Mouse (Mus musculus) ES-CJ7 (cell line): ENCODE measurements around the gene Otud7b.

Experiments
- DNase-seq: peaks from one replicate; pipeline ENCODE4 v3.0.0; 2011; ENCODE audit warnings: low read depth, low spot score

Gene Otud7b

DNA sequence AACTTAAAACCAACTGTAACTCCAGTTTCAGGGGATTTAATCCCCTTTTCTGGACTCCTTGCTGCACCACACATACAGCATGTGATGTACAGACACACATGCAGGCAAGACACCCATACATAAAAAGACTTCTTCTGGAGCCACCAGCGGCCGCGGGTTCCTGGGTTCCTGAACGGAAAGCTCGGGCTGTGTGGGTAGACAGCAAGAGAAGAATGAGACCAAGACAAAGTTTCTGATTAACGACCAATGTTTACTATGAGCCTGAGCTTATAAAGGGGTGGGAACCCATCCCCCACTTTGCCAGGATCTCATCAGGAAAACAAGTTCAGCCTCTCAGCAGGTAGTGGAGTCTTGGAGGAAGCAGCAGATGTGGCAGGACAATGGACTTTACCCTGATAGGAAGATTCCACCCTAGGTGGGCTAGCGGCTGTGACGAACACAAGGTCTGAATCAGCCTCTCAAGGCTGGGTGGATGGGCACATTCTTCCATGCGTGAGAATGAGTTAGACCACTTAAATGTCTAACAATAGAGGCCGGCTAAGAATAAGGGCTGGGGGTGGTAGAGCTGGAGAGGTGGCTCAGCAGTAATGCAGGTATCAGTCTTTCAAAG, 20.1 kb upstream of the Otud7b start:
- DNase-seq = peak; percentile 94

DNA sequence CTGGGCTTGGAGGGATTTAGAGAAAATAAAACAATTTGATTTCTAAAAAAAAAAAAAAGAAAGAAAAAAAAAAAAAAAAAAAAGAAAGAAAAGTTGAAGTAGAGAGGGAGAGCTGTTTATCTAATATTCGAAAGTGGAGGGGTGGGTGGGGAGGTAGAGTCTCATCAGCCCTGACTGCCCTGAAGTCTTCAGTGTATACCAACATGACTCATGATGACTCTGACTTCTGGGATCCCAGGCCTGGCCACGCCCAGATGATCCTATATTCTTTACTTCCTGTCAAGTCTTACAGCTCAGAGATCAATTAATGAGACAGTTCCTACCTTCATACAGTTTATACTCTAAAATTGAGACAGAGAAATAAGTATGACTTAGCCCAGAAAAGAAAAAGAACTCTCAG, 17.1 kb upstream of the Otud7b start:
- DNase-seq = no peak

DNA sequence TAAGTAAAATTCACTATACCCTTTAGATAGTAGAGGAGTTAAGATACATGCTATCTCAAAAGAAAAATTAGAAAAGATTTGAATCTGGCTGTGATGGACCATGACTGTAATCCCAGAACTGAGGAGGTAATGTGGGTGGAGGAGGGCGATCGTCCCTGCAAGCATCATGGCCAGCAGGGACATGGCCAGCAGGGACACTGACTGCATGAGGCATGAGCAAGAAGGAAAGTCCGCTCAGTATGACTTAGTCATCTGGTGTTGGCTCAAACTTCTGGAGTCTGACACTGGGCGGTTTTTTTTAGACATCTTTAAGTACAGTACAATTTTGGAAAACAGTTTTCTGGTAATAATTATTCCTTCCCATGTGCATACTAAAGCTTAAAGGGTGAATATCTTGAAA, 16.5 kb upstream of the Otud7b start:
- no peak for DNase-seq

DNA sequence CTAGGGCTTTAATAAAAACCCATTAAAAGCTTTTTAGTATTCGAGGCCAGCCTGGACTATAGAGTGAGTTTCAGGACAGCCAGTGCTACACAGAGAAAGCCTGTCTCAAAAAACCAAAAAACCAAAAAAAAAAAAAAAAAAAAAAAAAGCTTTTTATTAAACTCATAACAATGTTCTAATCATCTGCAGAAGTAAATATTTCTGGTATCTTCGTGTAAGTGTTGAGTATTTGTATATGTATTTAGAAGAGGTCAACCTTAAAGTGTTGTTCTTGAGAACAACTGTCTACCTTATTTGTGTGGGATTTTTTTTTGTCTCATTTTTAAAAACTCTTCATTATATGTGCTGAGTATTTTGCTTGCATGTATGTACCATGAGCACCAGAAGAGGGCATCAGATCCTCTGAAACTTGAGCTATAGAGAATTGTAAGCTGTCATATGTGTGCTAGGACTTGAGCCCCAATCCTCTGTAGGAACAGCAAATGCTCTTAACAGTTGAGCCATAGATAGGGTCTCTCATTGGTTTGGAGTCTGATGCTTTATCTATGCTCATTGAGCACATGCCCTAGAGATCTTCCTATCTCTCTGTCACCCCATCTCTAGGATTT, 14.3 kb upstream of the Otud7b start:
- DNase-seq = no peak

DNA sequence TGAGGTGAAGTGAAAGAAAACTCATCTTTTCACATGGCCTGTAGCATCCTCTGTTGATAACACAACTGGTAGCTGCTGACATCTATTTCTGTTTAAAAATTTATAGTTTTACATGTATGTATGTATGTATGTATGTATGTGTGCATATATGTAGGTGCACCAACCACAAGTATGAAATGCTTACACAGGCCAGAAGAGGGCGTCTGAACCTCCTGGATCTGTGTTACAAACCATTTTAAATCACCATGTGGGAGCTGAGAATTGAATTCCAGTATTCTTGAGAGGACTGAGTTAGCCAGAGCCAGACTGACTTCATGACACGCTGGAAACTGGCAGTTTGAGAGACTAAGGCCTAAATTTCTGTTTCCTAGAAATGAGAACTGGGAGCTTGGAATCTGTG, 13.2 kb upstream of the Otud7b start:
- peak; percentile 48 for DNase-seq

DNA sequence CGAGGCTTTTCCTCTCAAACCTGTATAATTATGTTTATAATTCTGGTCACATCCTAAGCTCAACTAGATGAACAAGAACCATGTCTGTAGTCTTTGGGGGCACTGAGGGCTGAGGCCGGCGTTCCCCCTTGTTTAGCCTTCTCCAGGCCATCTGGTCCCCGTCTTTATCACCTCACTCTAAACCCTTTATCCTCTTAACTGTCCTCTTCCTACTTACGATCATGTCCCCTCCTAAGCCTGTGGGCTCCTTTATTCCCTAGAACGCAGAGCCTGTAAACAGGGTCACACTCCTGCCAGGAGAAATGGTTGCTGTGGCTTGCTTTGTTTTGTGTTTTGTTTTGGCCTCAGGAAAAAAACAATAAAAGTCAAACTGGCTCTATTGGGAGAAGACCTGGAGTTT, 12.4 kb upstream of the Otud7b start:
- DNase-seq = no peak

DNA sequence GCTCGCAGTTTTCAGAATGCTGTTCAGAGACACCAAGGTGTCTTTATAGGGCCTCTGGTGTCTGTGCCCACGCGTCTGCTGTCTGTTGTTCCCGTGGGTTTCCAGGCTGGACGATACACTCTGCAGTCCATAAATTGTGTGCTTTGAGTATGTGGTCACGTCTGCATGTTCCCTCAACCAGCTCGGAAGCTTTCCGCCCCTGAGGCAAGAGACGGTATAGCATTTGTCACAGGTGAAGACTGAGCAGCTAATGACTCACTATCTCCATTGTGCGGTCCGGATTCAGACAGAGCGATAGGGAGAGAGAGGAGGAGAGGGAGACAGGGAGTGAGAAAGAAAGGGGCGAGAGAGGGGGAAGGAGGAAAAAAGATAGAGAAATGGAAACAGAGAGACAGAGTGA, 10.8 kb upstream of the Otud7b start:
- DNase-seq = peak; percentile 46

DNA sequence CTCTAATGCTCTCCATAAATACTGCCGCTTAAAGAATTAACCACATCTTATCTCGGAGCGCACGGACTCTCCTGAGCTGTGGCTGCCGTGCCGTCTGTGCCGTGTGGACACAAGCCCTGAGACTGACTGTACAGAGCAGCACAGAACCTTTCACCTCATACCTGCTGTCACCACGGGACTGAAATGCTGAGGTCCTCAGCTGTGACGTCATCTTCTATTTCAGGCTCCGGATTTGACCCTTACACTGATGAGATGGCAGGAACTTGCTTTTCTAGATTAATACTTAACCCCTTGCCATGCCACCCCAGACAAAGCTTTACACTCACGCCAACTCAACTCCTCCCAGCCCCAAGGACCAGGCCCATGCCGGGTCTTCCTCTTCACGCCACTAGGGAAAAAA, 10.1 kb upstream of the Otud7b start:
- DNase-seq = no peak

DNA sequence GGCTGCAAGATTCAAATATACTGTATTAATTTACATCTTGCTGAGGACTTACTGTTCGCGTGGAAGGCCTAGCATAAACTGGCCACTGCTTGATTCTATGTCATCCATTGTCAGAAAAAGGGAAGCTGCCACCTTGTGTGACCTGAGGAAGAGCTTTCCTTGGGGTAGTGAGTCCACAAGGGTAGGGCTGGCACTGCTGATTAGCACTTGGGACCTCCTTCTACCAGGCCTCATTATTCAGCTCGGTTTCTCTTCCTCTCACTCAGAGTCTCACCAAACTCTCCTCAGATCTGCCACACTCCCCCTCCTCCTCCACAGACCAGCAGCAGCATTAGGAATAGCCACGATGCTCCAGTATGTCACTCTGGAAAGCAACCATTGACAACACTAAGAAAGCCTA, 6.2 kb upstream of the Otud7b start:
- no peak for DNase-seq

DNA sequence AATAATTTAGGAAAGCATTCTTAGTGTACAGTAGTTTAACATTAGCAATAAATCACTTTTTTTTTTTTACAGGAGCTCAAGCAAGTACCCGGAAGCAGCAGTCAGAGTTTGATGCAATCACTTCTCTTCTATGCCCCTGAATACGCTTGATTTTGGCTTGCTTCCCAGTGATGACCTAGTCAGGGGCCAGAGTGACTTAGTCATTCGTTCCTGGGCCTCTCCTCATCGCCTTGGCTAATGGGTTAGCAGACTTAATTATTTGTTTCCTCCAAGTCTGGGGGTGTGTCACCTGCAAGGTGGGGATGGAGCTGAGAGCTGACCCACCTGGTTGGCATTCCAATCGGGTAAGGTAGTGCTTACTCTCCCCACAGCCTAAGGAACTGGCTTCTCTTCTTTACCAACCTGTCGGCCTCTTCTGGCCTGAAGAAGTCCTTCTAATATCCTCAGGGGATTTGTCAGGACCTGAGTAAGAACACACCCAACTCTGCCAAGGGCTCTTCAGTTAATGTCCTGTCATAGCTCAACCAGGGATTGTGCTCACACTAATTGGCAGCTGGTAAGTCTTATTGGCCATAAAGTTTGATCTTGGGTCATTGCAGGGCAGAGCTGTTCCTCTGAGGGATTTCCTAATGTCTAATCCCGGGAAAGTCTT, 5.6 kb upstream of the Otud7b start:
- DNase-seq = no peak

DNA sequence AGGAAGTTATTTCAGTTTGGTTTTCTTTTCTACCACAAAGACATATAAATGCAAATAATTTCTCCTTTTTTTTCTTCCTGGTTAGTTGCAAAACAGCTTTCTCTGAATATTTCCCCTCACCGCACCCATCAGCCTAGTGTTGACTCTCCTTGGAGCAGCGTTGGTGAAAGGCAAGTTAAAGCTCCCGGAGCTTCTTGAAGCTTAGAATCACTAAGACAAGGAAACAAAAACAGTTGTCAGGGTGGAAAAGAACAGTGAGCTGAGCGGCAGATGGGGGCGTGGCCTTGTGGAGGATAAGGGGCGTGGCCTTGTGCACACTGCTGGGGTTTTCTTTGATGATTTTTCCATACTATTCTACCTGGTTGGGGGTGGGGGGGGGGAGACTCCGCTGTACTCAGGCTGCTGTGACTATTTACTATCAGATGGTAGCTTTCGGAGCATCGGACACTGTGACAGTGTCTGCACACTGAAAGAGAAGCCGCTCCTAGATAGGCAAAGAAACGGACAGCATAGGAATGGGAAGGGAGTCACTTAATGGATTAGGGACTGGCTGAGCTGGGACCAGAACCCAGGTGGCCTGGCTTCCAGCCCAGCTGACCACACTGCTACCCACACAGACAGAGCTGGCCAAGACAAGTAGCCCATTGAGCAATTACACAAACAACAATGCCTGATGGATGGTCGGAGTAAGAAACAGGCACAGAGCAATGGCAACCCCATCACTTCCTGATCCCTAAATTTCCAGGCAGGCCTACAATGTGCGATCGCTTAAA, 2.0 kb upstream of the Otud7b start:
- DNase-seq = peak; percentile 68

DNA sequence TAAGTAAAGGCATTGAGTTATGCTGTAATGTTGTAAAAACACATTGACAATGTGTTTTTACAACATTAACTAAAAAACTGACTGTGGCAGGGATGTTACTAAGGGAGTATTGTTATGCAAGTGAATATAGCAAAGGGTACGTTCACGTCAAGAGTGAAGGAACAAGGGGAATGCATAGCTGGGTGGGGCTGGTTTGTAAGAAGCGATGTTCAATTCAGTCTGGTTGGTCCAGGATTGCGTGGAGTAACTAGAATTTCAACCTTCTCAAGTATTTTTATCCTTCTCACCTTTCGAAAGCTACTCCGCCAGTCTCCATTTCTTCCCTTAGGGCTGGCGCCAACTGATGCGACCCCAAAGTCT, 446 bp upstream of the Otud7b start:
- peak; percentile 65 for DNase-seq

DNA sequence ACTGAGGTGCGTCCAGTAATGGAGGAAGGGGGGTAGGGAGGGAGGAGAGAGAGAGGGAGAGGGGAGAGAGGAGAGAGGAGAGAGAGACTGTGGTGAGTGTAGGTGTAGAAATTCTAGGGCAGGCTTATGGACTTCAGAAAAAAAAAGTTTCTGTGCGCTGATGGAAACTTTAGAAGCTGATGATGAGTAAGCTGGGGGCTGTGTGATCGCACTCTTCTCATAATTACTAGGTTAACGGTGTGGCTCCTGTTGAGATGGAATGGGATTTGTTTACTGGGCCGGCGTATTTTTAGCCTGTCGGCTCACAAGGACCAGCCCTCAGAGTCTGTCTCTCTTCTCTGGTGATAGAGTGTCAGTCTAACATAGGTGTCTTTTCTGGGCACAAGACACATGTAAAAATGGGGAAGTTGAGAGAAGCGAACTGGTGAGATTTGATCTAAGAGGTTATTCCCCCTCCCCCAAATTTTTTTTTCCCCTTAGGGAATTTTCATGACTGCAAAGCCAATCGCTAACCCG, 963 bp downstream of the Otud7b start:
- DNase-seq = no peak

DNA sequence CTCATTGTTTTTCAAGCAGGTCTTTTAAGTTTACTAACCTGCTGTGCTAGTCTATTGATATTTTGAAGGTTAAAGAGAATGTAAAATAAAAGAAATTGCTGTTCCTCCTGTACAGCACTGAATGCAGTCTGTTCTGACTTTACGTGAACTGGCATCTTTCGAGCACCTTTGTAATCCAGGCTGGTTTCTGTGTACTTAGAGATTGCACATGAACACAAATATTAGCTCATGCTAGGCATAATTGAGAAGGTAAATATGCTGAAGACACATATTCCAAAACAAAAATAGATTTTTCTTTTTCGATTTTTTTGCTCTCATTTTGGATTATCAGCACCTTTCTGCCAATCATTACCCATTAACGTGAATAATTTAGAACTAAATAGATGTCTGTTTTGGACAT, 1.8 kb downstream of the Otud7b start:
- DNase-seq = no peak

DNA sequence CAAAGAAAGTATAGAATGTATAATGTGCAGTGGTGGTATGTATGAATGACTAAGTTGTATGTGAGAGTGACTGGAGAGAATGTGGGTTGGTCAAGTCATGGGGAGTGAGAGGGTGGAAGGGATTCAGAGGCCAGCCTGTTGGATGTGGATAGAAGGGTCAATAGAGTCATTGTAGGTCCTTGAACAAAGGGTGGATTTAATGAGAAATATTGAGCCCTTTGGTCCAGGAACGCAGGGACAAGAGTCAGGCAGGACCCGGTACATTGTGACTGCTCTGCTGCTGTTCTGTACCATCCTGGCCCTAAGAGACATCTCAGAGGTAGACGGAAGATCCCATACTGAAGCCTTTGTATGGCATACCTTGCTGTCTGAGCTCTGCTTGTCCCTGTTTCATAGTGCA, 4.0 kb downstream of the Otud7b start:
- no peak for DNase-seq

DNA sequence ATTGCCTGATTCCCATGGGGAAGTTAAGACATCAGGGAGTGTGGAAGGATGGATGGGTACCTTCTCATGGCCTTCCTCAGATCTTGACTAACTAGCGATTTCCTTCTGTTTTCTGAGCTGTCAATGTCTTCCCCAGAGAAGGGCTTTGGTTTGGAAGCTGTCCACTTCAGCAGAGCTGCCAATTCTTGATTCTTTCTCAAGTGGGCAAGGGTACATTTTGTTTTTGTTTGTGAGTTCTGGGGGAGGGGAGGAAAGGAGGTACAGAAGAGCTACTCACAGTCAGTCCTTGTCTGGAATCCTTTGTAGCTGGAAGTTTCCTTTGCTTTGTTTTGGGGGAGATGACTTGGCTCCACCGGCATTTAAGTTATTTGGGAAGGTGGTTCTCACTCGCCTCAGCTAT, 8.9 kb downstream of the Otud7b start:
- DNase-seq = no peak

DNA sequence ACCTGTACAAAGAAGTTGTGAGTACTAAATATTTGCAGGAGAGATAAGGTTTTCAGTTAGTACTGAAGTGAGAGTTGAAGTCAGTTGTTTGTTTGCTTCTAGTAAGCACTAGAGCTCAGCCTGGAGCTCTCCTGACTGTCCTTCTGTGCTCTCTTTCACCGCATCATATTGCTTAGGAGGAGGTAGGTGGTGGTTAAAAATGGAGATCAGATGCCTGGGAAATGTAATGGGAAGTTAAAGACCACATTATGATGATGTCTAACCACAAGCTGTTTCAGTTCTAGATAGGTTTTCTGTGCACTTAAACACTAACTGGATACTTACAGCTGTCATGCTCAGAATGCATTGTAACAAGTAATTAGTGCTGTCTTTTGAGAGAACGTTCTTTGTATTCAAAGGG, 13.8 kb downstream of the Otud7b start:
- DNase-seq = no peak

DNA sequence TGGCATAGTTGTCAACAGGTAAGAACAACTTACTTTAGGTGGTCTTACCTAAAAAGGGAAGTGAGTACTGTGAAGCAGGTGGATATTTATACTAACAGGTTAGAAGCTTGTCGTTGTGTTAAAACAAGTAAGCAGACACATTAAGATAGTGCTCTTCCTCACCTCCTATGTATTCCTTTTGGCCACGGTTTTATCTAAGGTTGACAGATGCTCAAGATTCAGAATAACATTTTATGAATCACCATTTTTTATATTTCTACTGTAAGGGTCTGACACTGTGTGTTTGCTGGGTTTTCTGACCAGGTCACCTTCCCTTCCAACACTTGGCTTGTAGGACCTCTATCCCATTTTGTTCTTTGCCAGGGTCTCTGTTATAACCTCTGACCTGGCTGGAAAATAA, 14.4 kb downstream of the Otud7b start:
- no peak for DNase-seq

DNA sequence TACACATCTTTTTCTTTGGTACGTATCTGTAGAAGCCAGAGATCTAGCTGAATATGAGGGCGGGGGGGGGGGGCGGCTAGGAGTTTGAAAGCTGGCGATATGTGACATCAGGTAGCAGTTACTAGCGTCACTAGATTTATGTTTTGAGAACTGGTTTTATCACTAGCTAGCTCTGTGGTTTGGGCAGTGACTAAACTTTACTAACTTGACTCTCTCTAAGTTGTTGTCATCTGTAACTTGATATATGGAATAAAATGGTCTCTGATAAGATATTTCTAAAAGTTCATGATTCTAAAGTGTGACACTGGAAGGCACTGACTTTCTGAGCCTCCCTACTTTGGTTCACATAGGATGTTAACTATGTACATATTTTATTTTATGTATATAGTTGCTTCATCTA, 19.9 kb downstream of the Otud7b start:
- no peak for DNase-seq

DNA sequence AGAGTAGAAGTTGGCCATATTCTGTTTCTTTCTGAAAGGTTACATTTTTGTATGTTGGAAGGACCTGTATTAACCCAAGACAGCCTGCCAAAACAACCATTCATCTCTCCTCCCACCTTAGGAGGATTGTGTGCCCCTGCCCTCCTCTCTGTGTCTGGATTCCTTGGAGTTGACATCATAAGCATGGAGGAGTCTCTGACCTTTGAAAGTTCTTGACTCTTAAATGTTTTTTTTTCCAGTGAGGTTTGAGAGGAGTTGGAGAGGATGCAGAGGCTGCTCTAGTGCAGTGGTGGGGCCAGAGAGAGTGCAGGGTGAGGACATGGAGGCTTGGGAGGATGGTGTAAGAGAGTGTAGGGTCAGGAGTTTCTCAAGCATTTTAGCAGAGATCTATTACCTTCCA, 23.8 kb downstream of the Otud7b start:
- no peak for DNase-seq

DNA sequence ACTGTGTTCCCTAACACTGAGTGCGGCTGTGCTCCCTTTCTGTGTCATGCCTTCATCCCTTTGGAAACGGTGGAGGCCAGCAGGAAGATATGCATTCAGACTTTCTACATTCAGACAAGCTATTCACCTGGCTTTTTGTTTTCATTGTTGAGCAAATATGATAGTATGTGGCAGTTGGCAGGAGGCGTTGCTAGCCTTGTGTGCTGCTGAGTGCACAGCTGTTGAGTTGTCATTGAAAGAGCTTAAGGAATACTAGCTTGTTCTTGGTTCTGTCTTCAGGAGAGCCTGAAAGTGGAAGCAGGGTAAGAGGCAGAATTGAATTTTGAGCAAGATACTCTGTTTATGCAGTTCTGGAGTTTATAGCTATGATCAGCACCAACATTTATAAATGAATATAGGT, 28.2 kb downstream of the Otud7b start:
- DNase-seq = no peak

DNA sequence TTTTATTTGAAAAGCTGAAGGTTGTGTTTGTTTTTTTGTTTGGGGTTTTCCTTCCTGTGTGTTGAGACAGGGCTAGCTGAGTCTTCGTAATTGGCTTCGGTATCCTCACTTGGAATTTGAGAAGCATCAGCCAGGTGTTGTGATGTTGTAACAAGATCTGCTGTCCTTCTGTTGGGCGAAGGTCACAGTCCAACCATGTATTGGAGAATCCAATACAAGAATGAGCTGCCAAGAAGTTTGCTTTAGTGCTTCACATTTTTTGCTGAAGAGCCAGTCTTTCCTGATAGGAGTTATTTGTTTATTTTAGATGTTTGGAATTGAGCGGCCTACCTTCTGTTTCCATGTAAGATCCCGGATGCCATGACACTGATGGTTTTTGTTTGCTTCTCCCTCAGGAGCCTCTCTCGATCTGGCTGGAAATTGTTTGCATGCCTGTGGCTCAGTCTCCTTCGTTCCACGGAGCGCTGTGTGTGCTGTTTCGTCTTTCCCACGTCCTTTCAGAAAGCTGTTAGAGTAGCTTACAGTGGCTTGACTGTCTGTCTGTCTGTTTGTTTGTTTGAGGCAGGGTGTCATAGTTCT, 29.1 kb downstream of the Otud7b start:
- no peak for DNase-seq
